Mouse (Mus musculus): ENCODE measurements at regions not wholly inside any gene's neighbourhood (a gene's known extent, or its start where the extent isn't known, plus 50 kb on each side); places are given as distances from the start of the nearest gene placed in this dataset.
"Not testable (repeated sequence)": the region's sequence is repeated elsewhere in the genome, so short reads cannot be mapped to it uniquely, and the experiment has no call there.

- intact Hi-C loops (cut with DNase I): no loop called here
These were observed 420.5 kb downstream of the Lrig3 start for GRCm38 (mm10) chr10:126386430-126386829.

GRCm38 (mm10) chr10:126385644-126386043, 419.7 kb downstream of the Lrig3 start:
- intact Hi-C loops (cut with DNase I): no loop called here

DNA sequence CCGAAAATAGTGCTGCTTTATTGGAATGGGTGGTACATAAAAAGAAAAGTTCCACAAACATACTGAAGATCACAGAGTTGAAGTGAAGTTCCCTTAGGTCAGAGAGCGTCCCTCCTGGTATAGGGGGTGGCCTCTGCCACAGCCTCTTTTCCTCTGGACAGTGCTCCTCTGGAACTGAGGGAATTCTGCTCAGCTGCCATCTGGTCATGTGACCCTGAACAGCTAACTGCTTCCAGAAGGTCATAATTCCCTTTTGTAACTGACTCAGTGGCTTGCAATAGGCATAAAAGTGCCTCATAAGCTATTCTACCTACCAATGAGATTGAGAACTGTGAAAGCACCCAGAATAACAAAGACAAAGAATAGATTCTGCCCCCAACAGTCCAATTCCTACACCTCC, 414.4 kb downstream of the Lrig3 start:
- intact Hi-C loops (cut with DNase I): no loop called here

DNA sequence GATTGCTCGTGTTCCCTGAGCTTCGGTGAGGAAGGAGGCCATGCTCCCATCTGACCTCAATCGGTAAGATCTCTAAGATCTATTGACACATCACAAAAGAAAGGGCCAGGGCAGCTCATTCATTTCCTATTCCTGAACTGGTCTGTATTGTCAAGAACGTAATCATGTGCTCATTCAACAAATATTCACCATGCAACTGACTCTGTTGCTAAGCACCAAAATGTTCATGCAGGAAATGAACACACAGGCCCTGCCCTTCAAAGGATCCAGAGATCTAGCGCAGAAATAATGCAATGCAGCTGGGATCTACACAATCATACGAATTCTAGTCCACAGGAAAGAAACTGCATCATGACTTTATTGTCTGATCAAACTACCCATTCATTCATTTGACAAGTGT, 413.3 kb downstream of the Lrig3 start:
- intact Hi-C loops (cut with DNase I): no loop called here

- intact Hi-C loops (cut with DNase I): no loop called here
These were observed 407.9 kb downstream of the Lrig3 start for GRCm38 (mm10) chr10:126373906-126374305.

- intact Hi-C loops (cut with DNase I): no loop called here
These were observed 405.9 kb downstream of the Lrig3 start for GRCm38 (mm10) chr10:126371881-126372280.

DNA sequence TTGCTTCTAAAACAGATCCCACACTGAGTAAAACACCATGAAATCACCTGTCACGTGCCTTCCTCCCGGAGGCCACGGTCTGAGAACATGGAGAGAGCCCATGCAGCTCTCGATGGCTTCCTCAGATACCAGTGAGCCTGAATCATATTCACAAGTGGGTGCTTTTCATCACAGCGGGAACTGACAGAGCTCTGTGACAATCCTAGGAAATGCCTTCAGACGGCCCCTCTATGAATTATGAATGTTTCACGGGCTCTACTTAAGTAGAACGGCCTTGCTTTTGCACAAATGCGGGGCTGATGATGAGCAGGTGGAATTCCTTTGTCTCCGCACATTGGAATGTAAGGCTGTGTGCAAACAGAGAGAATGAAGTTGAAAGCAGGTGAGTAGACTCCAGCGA, 383.1 kb downstream of the Lrig3 start:
- intact Hi-C loops (cut with DNase I): no loop called here

- intact Hi-C loops (cut with DNase I): loop anchor here (10.0 kb wide), 1 partner anchor 187 kb away; no protein-coding TSS in a partner anchor
These were observed 371.5 kb downstream of the Lrig3 start for GRCm38 (mm10) chr10:126337426-126337825.

- intact Hi-C loops (cut with DNase I): loop anchor here (5.0 to 10.0 kb wide), 2 partner anchors 191 to 611 kb away; no protein-coding TSS in a partner anchor
These were observed 367.8 kb downstream of the Lrig3 start for GRCm38 (mm10) chr10:126333786-126334185.

- intact Hi-C loops (cut with DNase I): loop anchor here (2.0 to 10.0 kb wide), 3 partner anchors 162 to 608 kb away; no protein-coding TSS in a partner anchor
These were observed 364.5 kb downstream of the Lrig3 start for GRCm38 (mm10) chr10:126330305-126330969.

- intact Hi-C loops (cut with DNase I): no loop called here
These were observed 354.9 kb downstream of the Lrig3 start for GRCm38 (mm10) chr10:126320831-126321230.

DNA sequence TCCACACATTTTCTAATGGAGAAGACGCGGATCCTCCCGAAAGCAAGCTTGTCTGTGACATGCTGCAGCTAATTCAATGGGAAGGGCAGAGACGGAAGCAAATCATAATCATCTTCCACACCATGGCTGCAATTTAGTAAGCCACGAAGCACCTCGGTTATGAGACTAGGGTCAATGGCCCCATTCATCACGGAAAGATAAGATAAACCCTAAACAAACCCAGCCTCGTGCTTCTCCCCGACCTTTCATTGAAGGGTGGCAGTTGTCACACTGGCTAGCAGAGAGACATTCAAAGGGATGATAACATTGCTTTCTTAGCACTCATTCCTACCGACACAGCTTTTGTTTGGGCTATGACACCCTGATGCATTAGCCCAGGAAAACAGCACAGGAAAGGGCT, 353.8 kb downstream of the Lrig3 start:
- intact Hi-C loops (cut with DNase I): no loop called here

- intact Hi-C loops (cut with DNase I): no loop called here
These were observed 334.0 kb downstream of the Lrig3 start for GRCm38 (mm10) chr10:126299962-126300361.

DNA sequence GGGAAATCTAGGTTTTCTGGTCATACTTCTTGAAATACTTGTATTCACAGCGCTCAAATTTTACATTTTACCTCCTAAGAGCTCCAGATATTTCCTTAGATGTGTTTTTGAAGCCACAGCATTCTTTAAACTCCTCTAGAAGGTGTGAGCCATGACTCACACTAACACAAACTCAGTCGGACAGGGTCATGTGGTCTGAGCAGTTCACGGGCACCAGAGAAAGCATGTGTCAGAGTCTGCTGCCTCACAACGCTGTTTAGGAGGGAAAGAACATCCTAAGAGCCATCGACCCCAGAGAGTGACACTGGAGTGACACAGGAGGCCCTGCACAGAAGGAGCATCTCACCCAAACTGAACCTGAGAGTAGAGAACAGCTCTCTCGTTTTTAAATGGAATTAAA, 332.2 kb downstream of the Lrig3 start:
- intact Hi-C loops (cut with DNase I): no loop called here

GRCm38 (mm10) chr10:126295853-126296252, 329.9 kb downstream of the Lrig3 start:
- intact Hi-C loops (cut with DNase I): no loop called here

DNA sequence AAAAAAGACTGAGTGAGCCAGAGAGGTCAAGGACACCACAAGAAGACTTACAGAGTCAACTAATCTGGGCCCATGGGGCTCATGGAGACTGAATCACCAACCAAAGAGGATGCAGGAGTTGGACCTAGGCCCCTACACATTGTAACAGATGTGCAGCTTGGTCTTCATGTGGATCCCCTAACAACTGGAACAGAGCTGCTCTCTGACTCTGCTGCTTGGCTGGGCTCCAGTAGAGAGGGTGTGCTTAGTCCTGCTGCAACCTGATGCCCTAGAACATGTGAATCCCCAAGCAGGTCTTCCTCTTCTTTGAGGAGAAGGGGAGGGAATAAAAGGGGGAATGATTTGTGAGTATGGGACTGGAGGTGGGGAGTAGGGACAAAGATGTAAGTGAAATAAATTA, 325.8 kb downstream of the Lrig3 start:
- intact Hi-C loops (cut with DNase I): no loop called here

- intact Hi-C loops (cut with DNase I): not testable (repeated sequence)
These were observed 319.1 kb downstream of the Lrig3 start for GRCm38 (mm10) chr10:126285096-126285495.

GRCm38 (mm10) chr10:126270376-126270775, 304.4 kb downstream of the Lrig3 start:
- intact Hi-C loops (cut with DNase I): no loop called here

DNA sequence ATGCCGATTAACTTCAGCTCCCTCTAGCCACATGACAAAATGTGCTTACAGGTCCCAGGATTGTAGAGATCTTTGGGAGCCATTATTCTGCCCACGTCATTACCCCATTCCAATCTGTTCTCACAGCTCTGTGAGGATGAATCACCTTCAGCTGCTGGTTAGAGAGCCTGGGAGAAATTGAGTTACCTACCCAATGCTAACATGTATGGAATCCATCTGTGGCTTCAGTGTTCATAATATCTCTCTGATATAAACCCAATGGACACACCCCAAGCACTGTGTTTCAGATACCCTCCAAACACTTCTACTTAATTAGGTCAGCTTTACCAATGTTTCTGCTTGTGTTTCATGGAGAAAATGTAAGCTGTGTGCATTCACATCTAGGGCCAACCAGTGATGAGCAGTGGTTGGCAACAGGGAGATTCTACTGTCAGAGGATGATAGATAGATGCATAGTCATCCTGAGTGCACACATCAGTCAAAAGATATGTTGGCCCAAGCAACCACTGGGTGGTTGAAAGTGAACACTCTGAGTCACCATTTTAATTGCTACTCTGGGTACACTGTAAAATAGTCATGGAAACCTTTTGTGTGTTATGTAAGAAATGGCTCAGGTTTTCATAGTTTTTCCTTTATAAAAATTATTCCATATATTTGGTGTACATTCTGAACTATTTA, 301.5 kb downstream of the Lrig3 start:
- intact Hi-C loops (cut with DNase I): no loop called here

- intact Hi-C loops (cut with DNase I): no loop called here
These were observed 291.2 kb downstream of the Lrig3 start for GRCm38 (mm10) chr10:126257171-126257570.

DNA sequence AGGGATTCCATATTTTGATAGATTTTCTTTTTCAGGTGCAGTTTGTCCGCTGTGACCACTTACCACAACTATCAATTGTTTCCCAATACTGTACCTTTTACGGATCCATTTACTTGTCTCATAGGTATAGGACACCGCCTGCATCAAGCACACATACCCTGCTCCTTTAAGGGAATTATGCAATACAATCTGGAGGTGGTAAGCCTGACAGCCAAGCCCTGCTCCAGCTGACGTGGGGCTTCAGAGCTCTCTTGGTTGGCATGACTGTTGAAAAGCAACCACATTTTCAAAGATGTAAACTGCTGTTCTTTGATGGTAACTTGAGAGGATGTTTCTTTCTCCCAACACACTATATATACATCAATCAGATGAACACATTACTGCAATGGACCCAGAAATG, 288.2 kb downstream of the Lrig3 start:
- intact Hi-C loops (cut with DNase I): no loop called here

GRCm38 (mm10) chr10:126249176-126249575, 283.2 kb downstream of the Lrig3 start:
- intact Hi-C loops (cut with DNase I): no loop called here

DNA sequence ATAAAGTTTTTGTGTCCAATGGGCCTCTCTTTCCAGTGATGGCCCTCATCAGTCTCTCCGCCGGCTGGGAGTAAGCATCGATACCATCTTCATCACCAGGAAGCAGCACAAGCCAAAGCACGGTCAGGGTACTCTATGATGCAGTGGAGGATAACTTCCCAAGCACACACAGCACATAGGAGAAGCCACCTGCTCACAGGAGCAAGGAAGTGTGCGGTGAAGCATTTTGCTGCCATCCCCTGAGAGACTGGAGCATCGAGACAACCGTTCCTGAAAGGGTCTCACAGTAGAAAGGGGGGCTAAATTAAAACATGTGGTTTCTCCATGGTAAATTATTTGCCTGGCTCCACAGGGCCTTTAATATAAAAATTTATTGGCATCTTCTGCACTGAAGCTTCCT, 277.1 kb downstream of the Lrig3 start:
- intact Hi-C loops (cut with DNase I): no loop called here

All from adrenal gland (tissue).